Mouse (Mus musculus) ZHBTc4 (cell line): ENCODE results near the gene Plekhg1.

Source experiments
- DNase-seq: peaks from one replicate; pipeline ENCODE4 v3.0.0-alpha.2; 2011; ENCODE audit warnings: low read depth, low spot score

Gene Plekhg1

DNA sequence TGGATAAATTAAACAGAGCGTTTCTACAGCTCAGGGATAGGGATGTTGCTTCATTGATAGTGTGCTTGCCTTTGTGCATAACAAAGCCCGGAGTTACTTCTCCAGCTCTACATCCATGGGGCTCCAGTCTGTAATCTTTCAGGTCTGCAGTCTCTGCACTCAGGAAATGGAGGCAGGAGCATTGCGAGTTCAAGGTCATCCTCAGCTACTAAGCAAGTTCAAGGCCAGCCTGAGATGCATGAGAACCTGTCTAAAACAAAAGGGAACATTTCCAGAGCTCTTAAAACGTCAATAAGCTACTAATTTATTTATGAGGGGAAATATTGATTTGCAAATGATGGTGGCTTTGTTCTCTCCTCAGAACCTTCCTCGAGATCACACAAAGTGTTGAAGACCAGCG is 209.1 kb downstream of the Plekhg1 start:
- peak; percentile 75 for DNase-seq

DNA sequence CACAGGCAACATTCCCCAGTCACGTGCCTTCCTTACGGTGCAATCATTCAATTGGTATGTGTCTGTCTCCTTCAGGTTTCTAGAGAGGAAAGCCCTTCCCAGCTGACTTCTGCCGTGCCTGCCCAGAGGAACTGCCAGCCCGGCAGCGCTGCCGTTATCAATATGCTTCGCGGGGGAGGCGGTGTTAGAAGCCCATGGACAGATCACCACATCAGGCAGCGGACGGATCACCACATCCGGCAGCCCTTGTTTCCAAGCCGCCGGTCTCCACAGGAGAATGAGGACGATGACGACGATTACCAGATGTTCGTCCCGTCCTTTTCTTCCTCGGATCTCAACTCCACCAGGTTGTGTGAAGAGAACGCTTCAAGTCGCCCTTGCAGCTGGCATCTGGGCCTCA is 216.3 kb downstream of the Plekhg1 start:
- DNase-seq = peak; percentile 31

DNA sequence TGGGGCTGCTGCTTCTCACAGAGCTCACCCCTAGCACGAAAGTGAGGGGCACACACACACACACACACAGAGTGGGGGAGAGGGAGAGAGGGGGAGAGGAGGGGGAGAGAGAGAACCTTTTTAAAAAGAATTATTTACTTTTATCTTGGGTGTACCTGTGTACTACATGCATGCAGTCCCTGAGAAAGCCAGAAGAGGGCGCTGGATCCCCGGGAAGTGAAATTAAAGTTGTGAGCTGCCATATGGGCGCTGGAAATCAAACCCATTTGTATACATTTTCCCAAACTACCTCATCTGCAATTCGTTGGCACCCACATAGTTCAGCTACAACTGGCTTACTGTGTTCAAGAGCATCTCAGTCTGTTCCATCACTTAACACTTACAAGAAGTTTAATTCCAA is 218.4 kb downstream of the Plekhg1 start:
- DNase-seq = peak; percentile 70

DNA sequence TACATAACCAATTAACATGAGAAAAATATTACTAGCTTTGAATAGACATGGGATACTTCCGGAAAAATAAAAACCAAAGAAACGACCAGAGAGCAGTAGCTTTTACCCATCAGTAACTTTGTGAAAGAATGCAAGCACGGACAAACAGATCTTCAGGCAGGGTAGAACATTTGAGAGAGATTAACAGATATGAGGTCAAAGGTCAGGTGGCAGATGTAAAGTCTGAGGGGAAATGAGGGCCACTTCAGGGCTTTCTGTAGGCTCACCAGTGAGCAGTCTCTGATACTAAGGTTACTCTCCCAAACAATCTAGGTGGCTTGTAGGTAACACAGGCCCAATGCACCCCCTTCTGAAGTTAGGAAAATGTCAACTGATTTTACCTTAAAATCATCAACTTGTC is 228.9 kb downstream of the Plekhg1 start:
- no peak for DNase-seq

DNA sequence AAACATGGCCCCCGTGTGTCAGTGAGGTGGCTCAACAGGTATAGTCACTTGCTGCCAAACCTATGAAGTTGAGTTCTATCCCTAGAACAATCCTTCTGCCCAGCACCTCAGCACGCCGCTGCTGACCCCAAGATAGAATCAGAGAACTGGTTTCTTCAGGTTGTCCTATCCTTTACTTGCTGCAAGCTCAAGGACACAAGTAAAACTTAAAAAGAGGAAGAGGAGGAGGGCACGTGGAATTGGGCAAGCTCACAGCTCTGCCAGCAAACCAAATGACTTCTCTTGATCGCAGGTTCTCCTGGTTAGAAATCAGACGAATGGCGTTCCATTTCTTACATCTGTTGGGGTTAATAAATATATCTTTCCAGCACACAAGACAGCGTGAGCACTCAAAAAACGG is 232.1 kb downstream of the Plekhg1 start:
- DNase-seq = no peak

DNA sequence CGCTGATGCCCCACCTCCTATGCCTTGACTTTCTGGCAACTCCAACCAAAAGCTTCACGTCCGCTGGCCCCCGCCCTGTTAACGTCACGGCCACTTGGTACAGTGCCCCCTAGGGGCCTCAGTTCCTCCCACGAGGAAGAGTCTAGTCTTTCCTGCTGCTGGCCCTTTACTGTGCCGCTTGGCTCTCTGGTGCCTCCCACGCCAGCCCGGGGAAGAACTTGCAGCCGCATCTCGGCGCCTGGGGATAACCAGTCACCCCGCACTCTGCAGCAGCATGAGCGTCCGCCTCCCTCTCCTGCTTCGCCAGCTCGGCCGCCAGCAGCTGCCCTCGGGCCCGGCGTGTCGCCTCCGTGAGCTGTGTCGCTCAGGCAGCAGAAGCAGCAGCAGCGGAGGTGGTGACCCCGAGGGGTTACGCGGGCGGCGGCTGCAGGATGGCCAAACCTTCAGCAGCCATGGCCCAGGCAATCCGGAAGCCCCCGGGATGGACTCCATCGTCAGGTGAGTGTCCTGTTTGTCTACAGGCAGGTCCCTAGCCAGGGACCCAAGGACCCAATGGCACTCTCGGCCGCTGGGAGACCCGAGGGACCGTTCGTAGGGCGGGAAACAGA is 232.9 kb downstream of the Plekhg1 start, which contains the start of gene Mthfd1l:
Gene Mthfd1l (plus strand): TSS at position 138 of the 608 bp plus-strand sequence.
- peak; percentile 95 for DNase-seq

DNA sequence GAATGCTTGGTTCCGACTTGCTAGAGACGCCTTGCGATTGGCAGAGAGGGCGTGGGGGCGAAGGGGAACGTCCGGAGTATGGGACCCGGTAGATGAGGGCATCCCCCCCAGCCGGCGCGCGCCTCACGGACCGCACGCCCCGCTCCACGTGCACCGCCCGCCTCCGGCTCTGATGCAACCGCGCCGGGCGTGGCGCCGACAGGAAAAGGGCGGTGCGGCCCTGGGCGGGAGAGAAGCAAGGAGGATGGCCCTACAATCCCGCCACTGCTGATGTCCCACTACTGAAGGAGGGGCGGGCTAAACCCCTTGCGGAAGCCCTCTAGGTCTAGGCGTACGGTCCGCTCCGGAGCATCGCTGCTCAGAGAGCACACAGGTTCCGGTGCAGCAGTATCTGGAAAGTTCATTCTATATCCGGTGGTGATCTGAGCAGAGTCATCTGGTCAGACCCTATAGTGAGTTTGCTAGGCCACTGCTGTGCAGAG is 233.5 kb downstream of the Plekhg1 start:
- DNase-seq = peak; percentile 96

DNA sequence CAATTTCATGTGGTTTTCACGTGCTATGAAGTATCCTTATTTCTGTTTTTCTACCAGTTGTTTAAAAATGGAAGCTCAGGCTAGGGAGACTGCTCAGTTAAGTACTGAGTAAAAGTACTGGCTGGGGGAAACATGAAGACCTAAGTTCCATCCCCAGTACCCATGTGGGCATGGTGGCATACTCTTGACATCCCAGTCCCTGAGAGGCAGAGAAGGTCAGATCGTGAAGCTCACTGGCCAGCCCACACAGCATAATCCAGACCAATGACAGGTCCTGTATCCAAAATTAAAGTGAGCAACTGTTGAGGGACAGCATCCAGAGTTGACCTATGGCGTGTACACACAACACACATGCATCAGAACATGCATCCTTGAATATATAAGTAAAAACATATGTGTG is 234.2 kb downstream of the Plekhg1 start:
- DNase-seq = no peak

DNA sequence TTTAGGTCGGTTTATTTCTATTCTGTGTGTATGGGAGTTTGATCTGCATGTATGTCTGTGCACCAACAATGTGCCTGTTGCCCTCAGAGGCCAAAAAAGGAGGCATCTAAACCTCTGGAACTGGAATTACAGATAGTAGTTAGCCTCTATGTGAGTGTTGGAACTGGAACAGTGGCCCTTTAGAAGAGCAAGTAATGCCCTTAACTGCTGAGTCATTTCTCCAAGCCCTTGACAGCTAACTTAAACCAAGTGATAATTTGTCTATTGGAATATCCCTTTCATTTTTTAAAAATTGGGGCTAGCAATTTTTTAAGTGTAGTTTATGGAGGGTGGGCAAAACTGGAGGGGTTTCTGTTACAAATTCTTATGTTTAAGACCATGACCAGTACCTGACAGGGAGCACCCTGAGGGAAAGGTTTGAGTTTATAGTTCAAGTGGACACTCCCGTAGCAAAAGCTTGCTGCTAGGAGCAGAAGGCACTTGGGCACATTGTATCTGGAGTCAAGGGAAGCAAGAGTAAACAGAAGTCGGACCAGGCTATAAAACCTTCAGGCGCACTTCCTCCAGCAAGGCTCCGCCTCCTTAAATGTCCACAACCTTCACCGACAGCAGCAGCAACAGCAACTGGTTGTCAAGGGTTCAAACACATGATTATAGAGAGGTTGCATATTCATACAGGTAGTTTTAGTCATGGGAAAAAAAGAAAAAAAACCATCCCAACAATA is 235.9 kb downstream of the Plekhg1 start:
- peak; percentile 16 for DNase-seq

DNA sequence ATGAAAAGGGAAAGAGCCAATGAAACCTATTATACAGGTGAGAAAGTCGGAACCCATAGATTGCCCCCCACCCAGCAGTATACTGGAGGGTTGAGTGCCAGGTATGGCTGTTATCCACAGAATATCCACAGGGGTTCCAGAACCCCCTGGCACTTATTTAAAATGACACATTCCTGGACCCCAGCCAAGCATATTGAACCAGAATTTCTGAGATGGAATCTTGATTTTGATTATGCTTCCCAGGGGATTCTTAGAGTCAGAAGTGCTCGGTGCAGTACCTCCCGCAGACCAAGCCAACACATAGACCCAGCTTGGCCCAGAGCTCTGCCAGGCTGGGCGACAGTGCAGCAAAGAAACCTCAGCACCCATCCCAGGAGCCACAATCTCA is 236.5 kb downstream of the Plekhg1 start:
- no peak for DNase-seq

DNA sequence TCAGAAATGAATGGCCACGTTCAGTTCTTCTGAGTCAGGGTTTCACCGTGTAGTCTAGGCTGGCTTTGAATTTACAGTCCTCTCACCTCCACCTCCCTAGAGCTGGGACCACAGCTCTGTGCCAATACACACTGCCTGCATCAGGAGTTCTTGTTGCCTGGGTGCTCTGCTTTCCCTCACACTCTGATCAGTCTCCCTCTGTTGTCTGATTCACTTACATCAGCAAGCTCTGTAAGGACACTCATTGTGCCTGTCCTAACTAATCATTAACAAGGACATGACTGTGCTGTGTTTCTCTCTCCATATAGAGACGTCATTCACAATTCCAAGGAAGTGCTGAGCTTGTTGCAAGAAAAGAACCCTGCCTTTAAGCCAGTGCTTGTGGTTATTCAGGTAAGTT is 238.2 kb downstream of the Plekhg1 start:
- no peak for DNase-seq

DNA sequence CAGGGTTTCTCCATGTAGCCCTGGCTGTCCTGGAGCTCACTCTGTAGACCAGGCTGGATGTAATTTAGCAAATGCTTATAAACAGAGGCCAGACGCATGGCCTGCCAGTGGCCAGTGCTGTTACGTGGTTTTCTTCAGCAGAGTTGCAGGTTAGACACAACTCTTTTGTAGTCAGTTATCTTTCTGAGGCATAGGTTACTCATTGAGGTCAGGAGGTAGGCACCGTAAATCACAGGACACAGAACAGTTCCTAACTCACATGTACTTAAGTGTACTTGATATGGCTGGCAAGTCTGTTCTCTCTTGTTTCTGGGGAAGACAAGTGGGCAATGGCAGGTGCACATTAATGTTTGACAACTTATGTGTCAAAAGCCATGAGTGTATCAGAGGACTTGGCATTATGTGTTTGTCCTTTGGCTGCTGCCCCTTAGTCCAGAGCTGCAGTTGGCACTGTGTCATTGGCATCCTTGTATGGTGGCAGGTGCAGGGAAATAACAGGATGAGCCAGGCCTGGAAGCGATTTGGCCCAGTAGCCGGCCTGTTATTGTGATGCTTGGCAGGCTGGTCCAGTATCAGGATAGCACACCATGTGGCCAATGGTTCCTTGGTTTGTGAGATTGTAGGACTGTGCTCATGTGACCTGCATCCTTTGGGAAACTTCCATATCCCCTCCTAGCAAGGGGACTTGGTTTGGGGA is 238.8 kb downstream of the Plekhg1 start:
- DNase-seq = no peak

DNA sequence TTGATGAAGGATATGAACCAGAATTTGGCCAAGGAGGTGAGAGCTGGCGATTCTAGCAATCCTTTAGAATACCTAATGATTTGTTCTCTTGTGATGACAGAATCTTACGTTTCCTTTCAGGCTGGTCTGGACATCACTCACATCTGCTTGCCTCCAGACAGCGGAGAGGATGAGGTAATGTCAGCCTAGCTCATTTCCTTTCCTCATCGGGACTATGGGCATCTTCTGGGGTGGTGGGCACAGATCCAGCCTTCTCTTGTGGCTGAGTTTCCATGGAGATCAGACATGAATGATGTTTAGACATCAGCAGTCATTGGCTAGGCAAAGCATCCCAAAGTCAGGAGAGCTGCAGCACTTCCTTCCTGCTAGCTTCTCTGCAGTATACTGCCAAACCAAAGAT is 240.1 kb downstream of the Plekhg1 start:
- DNase-seq = no peak

DNA sequence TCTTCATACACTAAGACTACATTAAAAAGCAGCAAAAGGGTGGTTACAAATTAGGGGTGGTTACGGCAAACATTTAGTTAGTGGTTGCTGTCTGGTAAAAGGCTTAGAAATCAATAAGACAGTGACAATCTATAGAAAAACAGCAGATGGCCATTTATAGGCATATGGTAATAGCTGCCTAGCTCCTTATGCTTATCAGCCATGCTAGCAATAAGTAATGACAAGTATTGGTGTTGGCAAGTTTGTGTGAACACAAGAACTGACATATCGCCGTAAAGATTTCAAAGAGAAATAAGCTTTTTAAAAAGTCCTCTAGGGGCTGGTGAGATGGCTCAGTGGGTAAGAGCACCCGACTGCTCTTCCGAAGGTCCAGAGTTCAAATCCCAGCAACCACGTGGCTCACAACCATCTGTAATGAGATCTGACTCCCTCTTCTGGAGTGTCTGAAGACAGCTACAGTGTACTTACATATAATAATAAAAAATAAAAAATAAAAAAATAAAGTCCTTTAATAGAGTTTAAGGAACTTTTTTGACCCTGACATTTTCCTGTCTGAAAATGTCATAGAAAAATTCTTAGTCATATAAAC is 250.2 kb downstream of the Plekhg1 start:
- no peak for DNase-seq

DNA sequence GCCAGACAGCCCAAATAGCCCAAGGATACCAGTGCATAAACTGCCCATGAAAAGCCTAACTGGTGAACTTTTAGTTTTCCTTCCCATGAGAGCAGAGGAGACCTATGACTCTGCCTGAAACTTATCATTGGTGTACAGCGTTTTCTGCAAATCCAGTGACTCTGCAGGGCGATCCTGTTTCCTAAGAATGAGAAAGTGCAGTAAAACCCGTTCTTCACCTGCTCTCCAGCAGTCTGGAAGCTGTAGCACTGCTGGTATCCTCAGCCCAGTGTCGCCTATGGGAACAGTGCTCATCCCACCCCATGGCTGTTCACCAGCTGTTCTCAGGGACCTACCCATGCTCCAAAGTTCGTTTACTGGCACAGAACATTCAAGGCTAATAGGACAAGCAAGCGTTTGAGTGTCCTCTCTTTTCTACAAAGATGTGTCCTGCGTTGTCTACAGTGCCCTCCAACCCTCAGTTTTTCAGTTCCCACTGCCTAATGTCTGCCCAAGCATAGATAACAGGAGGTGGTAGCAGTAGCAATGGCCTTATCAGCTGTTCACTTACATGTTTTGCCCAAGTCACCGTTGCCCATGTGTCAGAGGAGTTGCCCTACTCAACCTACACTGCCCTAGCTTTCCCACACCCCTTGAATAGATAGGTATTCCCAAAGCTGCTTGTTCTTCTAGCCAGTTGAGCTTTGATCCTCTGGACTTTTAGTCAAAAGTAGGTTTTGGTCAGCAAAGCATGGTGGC is 253.4 kb downstream of the Plekhg1 start:
- DNase-seq = no peak

DNA sequence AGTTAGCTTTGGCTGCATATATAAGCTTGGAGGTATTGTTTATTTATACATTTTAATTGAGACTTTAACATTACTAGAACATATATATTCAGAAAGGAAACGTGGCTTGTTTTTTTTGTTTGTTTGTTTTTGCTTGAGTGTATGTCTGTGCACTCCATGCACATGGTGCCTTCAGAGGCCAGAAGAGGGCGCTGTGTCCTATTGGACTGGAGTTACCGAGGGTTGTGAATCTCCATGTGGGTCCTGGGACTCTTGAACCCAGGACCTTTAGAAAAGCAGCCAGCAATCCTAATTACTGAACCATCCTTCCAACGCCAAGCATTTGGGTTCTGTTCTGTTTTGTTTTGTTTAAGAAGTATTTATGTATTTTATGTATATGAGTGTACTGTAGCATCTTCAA is 255.1 kb downstream of the Plekhg1 start:
- DNase-seq = peak; percentile 66

DNA sequence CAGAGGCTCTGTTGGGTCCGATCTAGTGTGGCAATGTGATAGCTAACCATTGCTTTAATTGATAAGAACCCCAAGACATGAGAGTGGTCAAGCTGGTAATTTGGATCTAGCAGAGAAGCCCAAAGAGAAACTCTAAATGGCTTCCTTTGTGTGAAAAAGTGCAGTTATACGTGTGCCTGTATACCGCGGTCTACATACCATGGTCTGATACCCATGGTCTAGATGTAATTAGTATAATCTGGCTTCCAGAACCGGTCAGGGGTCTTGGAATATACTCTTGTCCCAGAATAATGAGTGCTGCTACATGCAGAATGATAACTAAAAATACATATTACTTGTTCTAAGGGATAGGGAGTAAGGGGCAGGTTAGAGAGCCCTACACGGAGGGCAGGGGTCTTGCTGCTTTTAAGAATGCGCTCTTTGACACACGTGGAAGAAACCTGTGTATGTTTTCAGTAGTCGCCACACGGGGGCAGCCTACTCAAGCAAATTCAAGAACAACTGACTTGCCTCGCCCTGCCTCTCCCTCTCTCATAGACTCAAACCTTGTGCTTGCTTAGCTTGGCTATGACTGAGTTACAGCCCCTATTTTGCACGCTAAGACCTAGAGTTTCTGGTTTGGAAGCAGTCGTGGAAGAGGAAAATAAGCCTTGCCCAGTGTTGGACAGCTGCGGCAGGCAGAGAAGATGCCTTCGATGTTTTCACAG is 256.2 kb downstream of the Plekhg1 start:
- peak; percentile 92 for DNase-seq

DNA sequence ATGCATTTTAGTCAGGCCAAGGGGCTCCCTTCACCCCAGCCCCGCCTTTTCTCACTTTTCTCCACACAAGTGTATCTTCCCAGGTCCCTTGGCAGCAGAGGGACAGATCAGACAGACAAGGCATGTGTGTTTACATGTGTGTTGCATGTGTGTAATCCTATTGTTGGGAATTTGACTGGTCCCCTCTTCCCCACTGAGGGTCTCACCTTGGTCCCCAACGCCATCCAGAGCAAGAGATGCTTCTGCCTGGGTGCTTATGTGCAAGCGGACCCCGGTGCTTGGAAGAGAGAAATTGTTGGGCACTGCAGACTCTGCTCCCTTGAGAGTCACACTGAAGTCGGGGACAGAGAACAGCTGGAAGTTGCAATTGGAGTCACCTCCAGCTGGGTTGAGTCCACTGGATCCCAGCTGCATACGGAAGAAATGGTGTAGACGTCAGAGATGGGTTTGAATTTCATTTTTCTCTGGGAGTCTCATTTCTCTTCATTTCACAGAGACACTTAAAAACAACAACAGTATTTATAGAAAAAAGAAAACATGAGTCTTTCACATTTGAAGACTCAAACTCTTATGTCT is 257.8 kb downstream of the Plekhg1 start:
- DNase-seq = no peak

DNA sequence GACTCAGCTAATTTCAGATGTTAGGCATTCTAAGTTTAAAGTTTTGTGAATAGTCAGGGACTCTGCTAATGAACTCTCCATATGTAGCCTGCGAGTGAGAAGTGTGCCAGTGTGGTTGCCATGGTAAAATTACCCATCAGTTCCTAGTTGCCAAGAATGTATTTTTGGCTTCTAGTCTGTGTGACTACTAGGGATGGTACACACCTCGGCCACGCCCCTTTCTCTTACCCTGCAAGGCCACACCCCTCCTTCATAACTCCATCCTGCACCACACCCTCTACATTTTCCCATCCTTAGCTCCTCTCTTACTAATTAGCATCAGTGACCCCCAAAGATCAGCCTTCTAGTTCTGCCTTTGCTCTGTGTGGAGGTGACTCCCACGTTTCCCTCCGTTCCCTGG is 262.5 kb downstream of the Plekhg1 start:
- peak; percentile 24 for DNase-seq

DNA sequence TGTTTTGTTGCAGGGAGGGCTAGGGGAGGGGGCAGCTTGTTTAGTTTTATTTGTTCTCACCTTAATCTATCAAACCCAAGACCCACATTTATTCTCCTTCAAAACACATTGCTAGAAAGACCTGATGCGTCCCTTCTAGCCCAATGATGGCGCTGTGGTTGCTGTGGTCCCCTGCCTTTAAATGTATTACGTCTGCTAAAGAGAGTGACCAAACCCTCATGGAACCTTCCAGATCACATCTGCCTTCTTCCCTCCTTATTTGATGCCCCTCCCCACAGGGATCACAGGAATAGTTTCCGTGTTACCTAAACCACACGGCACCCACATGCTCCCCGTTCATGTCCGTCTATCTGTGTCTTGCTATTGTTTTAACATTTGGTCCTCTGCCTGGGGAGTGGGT is 265.0 kb downstream of the Plekhg1 start:
- no peak for DNase-seq
